Mouse (Mus musculus): ENCODE measurements around the gene Cipc.

Cipc gene

DNA sequence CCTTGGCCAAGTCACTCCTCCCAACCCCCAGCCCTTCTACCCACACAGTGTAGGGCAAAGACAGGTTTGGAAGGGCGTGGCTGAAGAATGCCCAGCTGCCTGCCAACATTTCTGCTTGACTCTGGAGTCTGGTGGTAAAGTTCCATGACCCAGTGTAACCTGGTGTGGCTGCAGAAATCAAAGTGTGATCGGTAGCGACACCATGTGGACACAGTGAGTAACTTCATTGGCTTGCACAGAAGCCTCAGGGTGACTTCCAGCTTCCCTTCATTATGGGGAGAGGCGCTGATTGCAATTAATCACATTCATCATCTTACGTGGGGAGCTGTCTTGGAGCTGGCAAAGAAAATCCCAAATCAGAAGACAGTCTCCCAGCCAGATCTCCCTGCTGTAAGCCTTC, 23.0 kb upstream of the Cipc start:
- in situ Hi-C loops (cut with MboI; ENCODE audit: low pct_unique_long_range_greater_than_20kb in 1 of 2, low sequenced_read_pairs in 2 of 2, unreplicated experiment in 1 of 2) = loop anchor here in 1 of 2 experiments (10.0 kb wide), 1 partner anchor 129 kb away; no protein-coding TSS in a partner anchor

- in situ Hi-C loops (cut with MboI; ENCODE audit: low pct_unique_long_range_greater_than_20kb in 1 of 2, low sequenced_read_pairs in 2 of 2, unreplicated experiment in 1 of 2) = loop anchor here in 1 of 2 experiments (10.0 kb wide), 1 partner anchor 136 kb away; no protein-coding TSS in a partner anchor
Observed at GRCm38 (mm10) chr12:86930934-86931729, 15.7 kb upstream of the Cipc start.

DNA sequence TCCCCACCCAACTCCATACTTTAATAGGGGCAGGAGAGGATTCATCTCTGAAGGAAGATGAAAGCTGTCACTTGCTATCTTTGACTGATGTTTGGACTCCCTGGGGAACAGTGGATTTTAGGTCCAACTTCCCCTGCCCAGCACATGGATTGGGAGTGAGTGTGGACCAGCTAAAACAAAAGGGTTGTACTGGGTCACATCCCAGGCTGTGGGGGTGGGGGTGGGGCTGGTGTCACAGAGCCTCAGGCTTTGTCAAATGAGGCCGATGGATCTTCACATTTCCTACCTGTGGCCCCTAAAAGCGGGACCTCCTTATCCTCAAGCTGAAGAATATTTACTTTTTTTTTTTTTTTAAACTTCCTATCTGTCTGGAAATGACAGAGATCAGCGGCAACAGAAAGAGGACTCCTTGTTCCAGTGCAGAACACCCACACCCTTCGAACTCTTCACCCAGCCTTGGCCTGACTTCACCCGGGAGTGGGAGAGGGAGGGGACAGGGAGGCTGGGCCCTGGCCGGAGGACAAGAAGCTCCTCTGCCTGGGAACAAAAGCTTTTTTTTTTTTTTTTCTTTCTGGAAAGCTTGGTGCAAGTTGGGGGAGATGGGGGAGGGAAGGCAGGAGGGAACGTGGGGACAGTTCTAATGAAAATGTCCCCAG, 14.8 kb upstream of the Cipc start:
- in situ Hi-C loops (cut with MboI; ENCODE audit: low pct_unique_long_range_greater_than_20kb in 1 of 2, low sequenced_read_pairs in 2 of 2, unreplicated experiment in 1 of 2) = loop anchor here in 1 of 2 experiments (10.0 kb wide), 1 partner anchor 137 kb away; no protein-coding TSS in a partner anchor

GRCm38 (mm10) chr12:86932575-86932952, 14.3 kb upstream of the Cipc start:
- in situ Hi-C loops (cut with MboI; ENCODE audit: low pct_unique_long_range_greater_than_20kb in 1 of 2, low sequenced_read_pairs in 2 of 2, unreplicated experiment in 1 of 2) = loop anchor here in 1 of 2 experiments (10.0 kb wide), 1 partner anchor 138 kb away; no protein-coding TSS in a partner anchor

DNA sequence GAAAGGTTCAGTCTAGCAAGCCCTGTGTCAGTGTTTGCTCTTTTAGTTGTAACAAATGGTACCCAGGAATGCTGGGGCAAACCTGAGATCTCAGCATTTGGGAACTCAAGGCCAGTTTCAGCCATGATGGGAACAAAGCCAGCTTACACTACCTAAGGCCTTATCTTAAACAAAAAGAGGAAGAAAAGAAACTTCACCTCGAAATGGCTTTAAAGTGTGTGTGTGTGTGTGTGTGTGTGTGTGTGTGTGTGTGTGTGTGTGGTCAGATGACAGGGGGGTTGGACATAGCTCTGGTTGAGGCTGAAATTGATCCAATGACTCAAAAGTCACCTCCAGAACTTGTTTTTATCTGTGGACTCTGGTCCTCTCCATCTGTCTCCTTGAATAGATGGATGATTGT, 12.1 kb upstream of the Cipc start:
- in situ Hi-C loops (cut with MboI; ENCODE audit: low pct_unique_long_range_greater_than_20kb in 1 of 2, low sequenced_read_pairs in 2 of 2, unreplicated experiment in 1 of 2) = loop anchor here in 1 of 2 experiments (10.0 kb wide), 1 partner anchor 140 kb away; no protein-coding TSS in a partner anchor

GRCm38 (mm10) chr12:86935692-86936282, 11.1 kb upstream of the Cipc start:
- in situ Hi-C loops (cut with MboI; ENCODE audit: low pct_unique_long_range_greater_than_20kb in 1 of 2, low sequenced_read_pairs in 2 of 2, unreplicated experiment in 1 of 2) = loop anchor here in 1 of 2 experiments (10.0 kb wide), 1 partner anchor 141 kb away; no protein-coding TSS in a partner anchor

- in situ Hi-C loops (cut with MboI; ENCODE audit: low pct_unique_long_range_greater_than_20kb in 1 of 2, low sequenced_read_pairs in 2 of 2, unreplicated experiment in 1 of 2) = loop anchor here in 1 of 2 experiments (10.0 kb wide), 1 partner anchor 142 kb away; no protein-coding TSS in a partner anchor
Observed at GRCm38 (mm10) chr12:86936587-86937343, 10.1 kb upstream of the Cipc start.

DNA sequence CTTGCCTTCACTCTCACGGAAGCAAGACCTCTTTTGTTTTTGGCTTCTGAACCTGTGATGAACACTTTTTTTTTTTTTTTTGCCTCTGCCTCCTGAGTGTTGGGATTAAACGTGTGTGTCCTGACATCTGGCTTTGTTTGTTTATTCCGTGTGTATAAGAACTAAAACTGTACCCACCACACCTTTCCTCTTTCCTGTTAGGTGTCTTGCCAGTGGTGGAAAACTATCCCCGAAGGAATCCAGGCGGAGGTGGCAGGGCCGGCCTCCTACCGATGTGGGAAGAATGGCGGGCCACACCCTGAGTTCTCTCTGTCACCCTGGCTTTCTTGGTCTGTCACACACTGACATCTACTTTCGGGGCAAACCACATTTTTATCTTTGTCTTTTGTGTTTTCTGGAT, 8.3 kb upstream of the Cipc start:
- in situ Hi-C loops (cut with MboI; ENCODE audit: low pct_unique_long_range_greater_than_20kb in 1 of 2, low sequenced_read_pairs in 2 of 2, unreplicated experiment in 1 of 2) = loop anchor here in 1 of 2 experiments (10.0 kb wide), 1 partner anchor 144 kb away; no protein-coding TSS in a partner anchor

DNA sequence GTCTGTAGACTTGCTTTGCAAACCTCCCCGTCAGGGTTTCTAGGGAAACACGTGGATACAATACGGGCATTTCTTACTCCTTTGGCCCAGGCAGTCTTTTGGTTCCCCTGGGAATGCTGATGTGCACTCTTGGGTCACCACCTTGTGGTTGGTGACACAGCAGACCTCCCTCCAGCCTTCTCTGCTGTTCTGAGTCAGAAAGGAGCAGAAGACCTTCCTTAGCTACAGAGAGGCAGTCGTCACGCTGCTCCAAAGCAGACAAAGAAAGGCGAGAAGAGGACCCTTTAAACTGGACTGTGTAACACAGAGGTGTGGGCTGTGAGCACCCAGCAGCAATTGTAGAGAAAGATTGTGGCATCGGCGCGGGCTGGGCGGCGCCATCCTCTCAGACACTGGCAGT, 5.7 kb upstream of the Cipc start:
- in situ Hi-C loops (cut with MboI; ENCODE audit: low pct_unique_long_range_greater_than_20kb in 1 of 2, low sequenced_read_pairs in 2 of 2, unreplicated experiment in 1 of 2) = no loop called here

DNA sequence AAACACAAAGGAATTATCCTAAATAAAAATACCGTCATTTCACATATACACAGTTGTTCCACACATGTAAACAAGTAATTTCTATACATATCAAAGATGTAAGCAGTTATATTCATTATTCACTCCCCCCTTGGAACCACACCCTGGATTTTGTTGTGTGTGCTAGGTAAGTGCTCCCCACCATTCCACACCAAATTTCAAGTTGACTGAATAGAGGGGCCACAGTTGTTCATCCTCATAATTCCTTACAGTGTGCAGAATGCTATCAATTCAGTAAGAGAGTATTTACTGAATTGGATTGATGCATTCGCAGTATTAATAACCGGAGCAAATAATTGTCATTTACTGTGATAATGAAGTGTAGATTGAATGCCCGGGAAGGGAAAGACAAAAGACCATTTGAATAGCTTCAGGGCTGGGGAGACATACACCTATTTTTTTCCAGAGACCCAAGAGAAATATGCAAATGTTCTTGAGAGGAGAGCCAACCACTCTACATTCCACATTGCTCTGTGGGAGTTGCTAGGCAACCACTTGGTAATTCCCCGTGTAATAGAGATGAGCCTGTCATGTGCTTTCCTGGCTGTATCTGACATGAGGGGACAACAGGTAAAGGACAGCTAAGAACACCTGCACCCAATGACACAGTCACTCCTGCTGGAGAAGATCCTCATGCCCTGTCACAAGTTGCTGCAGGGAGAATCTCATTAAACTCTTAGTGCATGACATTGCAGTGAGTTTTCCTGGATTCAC, 4.9 kb upstream of the Cipc start:
- in situ Hi-C loops (cut with MboI; ENCODE audit: low pct_unique_long_range_greater_than_20kb in 1 of 2, low sequenced_read_pairs in 2 of 2, unreplicated experiment in 1 of 2) = no loop called here

GRCm38 (mm10) chr12:86943421-86943820, 3.4 kb upstream of the Cipc start:
- in situ Hi-C loops (cut with MboI; ENCODE audit: low pct_unique_long_range_greater_than_20kb in 1 of 2, low sequenced_read_pairs in 2 of 2, unreplicated experiment in 1 of 2) = no loop called here

DNA sequence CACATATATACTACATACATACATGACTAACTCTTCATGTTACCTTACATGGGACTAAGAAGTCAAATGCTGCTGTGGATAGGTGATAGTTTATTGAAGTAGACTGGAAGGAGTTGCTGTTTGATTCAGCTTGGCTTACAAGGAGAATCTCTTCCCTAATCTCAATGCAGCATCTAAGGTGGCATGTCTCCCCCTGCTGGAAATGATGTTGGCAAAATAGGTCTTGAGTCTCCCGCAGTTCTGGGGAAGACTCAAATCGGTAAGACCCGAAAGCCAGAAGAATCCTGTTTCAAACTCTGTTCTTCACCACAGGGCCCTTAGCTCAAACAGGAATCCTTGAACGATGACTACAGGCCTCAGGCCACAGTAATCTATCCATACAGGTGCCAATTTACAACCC, 1.7 kb upstream of the Cipc start:
- in situ Hi-C loops (cut with MboI; ENCODE audit: low pct_unique_long_range_greater_than_20kb in 1 of 2, low sequenced_read_pairs in 2 of 2, unreplicated experiment in 1 of 2) = no loop called here

- in situ Hi-C loops (cut with MboI; ENCODE audit: low pct_unique_long_range_greater_than_20kb in 1 of 2, low sequenced_read_pairs in 2 of 2, unreplicated experiment in 1 of 2) = no loop called here
Observed at GRCm38 (mm10) chr12:86946301-86946781, 502 bp upstream of the Cipc start.

GRCm38 (mm10) chr12:86947681-86948401, 998 bp downstream of the Cipc start:
- in situ Hi-C loops (cut with MboI; ENCODE audit: low pct_unique_long_range_greater_than_20kb in 1 of 2, low sequenced_read_pairs in 2 of 2, unreplicated experiment in 1 of 2) = no loop called here

- in situ Hi-C loops (cut with MboI; ENCODE audit: low pct_unique_long_range_greater_than_20kb in 1 of 2, low sequenced_read_pairs in 2 of 2, unreplicated experiment in 1 of 2) = no loop called here
Observed at GRCm38 (mm10) chr12:86948627-86949026, 1.8 kb downstream of the Cipc start.

- in situ Hi-C loops (cut with MboI; ENCODE audit: low pct_unique_long_range_greater_than_20kb in 1 of 2, low sequenced_read_pairs in 2 of 2, unreplicated experiment in 1 of 2) = no loop called here
Observed at GRCm38 (mm10) chr12:86949501-86949900, 2.7 kb downstream of the Cipc start.
